Mouse (Mus musculus): ENCODE measurements at regions not wholly inside any gene's neighbourhood (a gene's known extent, or its start where the extent isn't known, plus 50 kb on each side); places are given as distances from the start of the nearest gene placed in this dataset.

DNA sequence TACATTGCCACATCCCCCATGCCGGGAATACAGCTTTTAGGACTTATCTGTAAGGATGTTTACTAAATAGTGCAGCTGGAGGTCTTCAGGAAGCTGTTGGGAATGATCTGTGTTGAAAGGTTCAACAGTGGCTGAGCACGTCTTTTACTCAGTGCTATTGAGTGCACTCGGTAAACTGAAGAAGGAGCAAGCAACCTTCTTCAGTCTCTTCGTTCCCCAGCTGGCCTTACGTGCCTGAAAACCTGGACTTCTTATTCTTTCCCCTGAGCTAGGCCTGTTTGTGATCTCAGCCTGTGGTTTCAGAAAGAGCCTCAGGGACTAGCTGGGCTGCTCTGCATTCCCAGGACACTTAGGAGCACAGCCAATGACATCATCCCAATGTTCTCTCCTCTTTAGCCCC is 51.2 kb upstream of the Rhox5 start:
- DNase-seq (ENCODE audit: extremely low spot score, low spot score): peak; percentile 5
- 77% methylated on average over 5 of the region's 5 CpGs for WGBS
- no peak overlapping the region for H3K4me3 ChIP-seq
- H3K27me3 ChIP-seq (ENCODE audit: poor library complexity, severe bottlenecking): no peaks in the 10 kb centered on the region
- no peaks in the 10 kb centered on the region for H3K36me3 ChIP-seq (replicated peaks)
- no peaks in the 10 kb centered on the region for H3K4me1 ChIP-seq
- H3K27ac ChIP-seq: no peak overlapping the region
- H3K9me3 ChIP-seq: no peaks in the 10 kb centered on the region

DNA sequence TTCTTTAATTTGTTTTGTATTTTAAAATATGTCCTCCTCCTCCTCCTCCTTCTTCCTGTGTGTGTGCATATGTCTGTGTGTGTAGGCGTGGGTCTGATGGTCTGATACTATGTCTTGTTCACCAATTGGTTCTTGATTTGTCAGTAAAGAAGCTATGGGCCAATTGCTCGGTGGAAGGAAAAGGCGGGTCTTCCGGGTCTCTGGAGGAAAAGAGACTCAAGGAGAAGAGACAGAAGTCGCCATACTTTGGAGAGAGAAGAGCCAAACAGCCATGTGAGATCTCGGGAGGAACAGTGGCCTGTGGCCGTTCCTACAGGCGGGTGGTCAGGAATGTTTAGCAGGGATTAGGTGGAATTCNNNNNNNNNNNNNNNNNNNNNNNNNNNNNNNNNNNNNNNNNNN is 50.3 kb upstream of the Rhox5 start:
- Histone ChIP-seq H3K4me3 (no peak overlapping the region), H3K27me3 (ENCODE audit: poor library complexity, severe bottlenecking) (no peaks in the 10 kb centered on the region), H3K36me3 (replicated peaks) (no peaks in the 10 kb centered on the region), H3K27ac (no peak overlapping the region), H3K4me1 (no peaks in the 10 kb centered on the region), H3K9me3 (no peaks in the 10 kb centered on the region)
- DNase-seq (ENCODE audit: extremely low spot score, low spot score): peak; percentile 8
- WGBS: 88% methylated on average over 8 of the region's 8 CpGs
